Mouse (Mus musculus): ENCODE results near the gene Cfap46. TPM values are rescaled to one million over a fixed set of nuclear protein-coding genes. Genes with fewer than 3 reads are reported as not detected.

Gene Cfap46
- polyA plus RNA-seq, 1 experiment: 0.11 TPM

DNA sequence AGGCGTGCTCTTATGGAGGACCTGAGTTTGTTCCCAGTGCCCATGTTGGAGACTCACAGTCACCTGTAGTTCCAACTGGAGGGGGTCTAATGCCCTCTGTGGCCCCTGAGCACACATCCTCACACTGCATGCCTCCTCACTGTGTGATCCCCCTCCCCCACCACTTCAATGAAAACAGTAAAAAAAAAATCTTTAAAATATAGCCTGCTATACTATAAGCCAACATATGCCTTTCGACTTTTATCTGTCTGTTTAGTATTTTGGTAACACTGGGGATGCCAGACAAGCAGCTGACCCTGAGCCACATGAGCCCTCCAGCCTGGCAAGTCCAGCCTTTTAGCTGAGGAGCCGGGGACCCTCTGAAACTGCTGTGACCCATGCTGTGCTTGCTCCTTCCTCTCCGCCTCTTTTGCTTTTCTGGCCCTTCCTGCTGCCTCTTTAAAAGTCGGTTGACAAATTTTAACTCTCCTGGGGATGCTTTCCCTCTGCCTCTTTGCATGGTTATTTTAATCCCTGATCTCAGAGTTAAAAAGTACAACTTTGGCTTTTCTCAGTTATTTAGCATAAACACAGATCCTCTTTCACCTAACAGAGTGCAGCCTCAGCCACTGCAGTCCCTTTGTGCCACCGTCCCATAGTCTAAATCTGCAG, 18.2 kb upstream of the Cfap46 start:
- WGBS: 46% methylated on average over 6 of the region's 6 CpGs
- TF ChIP-seq POLR2A (IDR thresholded peaks at IDR 0.05; ENCODE audit: low read depth, low read length): no peak
- TF ChIP-seq CTCF (IDR thresholded peaks at IDR 0.05; ENCODE audit: extremely low read depth, insufficient read depth, insufficient read length, insufficient replicate concordance): no peak
- Histone ChIP-seq H3K4me3 (ENCODE audit: extremely low read depth, insufficient read depth, insufficient read length) (no peak overlapping the region), H3K36me3 (ENCODE audit: control insufficient read depth, insufficient read depth, low read length) (no peaks in the 10 kb centered on the region), H3K27me3 (ENCODE audit: control insufficient read depth, insufficient read depth, low read length) (no peaks in the 10 kb centered on the region), H3K27ac (ENCODE audit: insufficient read depth, low read length) (no peak overlapping the region), H3K4me1 (ENCODE audit: control insufficient read depth, insufficient read depth, insufficient read length) (no peaks in the 10 kb centered on the region)
- no peak for DNase-seq (ENCODE audit: low read depth in 1 of 2, low spot score in 2 of 2)

DNA sequence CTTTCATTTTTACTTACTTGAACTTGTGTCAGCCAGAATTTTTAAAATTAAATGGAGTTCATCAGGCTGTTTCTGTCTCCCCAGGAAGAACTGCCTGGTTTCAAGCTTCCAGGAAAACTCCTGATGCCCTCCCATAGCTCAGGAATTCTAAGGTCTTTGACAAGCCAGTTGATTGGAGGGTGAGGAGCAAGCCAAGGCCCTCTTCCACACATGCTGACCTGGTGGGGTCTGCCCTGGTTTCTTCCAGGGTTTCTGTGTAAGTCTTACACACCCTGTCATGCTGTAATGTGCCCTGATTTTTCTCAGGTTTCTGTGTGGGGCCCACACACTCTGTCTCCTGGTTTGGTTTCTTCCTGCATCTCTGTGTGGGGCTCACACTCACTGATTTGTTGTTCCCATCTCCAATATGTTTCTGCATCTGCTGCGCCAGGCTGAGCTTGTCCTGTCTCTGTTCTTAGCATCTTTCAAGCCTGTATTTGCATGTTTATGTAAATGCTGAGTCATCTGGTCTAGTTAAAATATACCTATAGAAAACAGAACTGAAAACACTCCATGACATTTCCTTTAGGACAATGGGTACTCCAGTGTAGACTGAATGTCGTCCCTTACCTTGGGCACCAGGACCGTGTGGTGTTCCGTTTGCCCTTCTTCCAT, 9.2 kb upstream of the Cfap46 start:
- no peak for DNase-seq (ENCODE audit: low read depth in 1 of 2, low spot score in 2 of 2)
- TF ChIP-seq CTCF (IDR thresholded peaks at IDR 0.05; ENCODE audit: extremely low read depth, insufficient read depth, insufficient read length, insufficient replicate concordance) (no peak), POLR2A (IDR thresholded peaks at IDR 0.05; ENCODE audit: low read depth, low read length) (no peak)
- Histone ChIP-seq H3K27me3 (ENCODE audit: control insufficient read depth, insufficient read depth, low read length) (no peaks in the 10 kb centered on the region), H3K4me1 (ENCODE audit: control insufficient read depth, insufficient read depth, insufficient read length) (no peaks in the 10 kb centered on the region), H3K27ac (ENCODE audit: insufficient read depth, low read length) (no peak overlapping the region), H3K36me3 (ENCODE audit: control insufficient read depth, insufficient read depth, low read length) (no peaks in the 10 kb centered on the region), H3K4me3 (ENCODE audit: extremely low read depth, insufficient read depth, insufficient read length) (no peak overlapping the region)
- WGBS: 93% methylated on average over 4 of the region's 4 CpGs

DNA sequence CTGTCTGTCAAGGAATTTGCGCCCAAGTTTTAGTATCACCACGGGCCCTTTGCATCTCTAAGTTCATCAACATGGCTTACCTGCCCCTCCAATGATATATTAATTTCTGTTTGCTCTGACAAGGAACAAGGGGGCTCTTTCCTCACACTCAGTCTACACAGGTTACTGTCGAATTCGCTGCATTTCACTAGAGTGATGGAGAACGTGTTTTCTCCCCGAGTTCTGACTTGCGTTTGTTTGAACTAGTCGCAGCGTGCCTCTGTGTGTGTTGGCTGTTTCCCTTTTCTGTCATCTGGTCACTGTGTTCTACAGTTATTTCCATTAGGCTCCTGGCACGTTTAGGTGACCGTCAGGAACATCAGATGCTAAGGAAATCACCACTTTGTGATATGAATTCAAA, 8.6 kb upstream of the Cfap46 start:
- H3K27me3 ChIP-seq (ENCODE audit: control insufficient read depth, insufficient read depth, low read length): no peaks in the 10 kb centered on the region
- no peak overlapping the region for H3K4me3 ChIP-seq (ENCODE audit: extremely low read depth, insufficient read depth, insufficient read length)
- no peaks in the 10 kb centered on the region for H3K36me3 ChIP-seq (ENCODE audit: control insufficient read depth, insufficient read depth, low read length)
- no peak for DNase-seq (ENCODE audit: low read depth in 1 of 2, low spot score in 2 of 2)
- WGBS: 85% methylated on average over 11 of the region's 11 CpGs
- H3K27ac ChIP-seq (ENCODE audit: insufficient read depth, low read length): no peak overlapping the region
- H3K4me1 ChIP-seq (ENCODE audit: control insufficient read depth, insufficient read depth, insufficient read length): no peaks in the 10 kb centered on the region
- TF ChIP-seq POLR2A (IDR thresholded peaks at IDR 0.05; ENCODE audit: low read depth, low read length): no peak
- no peak for TF ChIP-seq CTCF (IDR thresholded peaks at IDR 0.05; ENCODE audit: extremely low read depth, insufficient read depth, insufficient read length, insufficient replicate concordance)

DNA sequence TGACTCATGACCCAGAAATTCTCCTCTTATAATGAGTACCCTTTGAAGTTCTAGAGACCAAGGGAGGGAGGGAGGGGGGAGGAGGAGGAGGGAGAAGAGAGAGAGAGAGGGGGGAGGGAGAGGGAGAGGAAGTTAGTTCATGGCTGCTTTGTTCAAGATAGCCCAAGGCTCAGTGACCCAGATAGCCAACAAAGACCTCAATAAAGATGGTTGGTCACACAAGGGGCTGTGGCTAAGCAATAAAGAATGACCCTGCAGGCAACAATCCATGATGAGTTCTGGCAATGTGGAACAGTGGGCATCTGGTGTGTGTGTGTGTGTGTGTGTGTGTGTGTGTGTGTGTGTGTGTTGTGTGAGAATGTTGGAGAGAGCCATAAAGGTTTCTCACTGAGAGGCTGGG, 1.7 kb upstream of the Cfap46 start:
- DNase-seq (ENCODE audit: low read depth in 1 of 2, low spot score in 2 of 2): no peak
- no peaks in the 10 kb centered on the region for H3K27me3 ChIP-seq (ENCODE audit: control insufficient read depth, insufficient read depth, low read length)
- H3K27ac ChIP-seq (ENCODE audit: insufficient read depth, low read length): no peak overlapping the region
- no peak for TF ChIP-seq CTCF (IDR thresholded peaks at IDR 0.05; ENCODE audit: extremely low read depth, insufficient read depth, insufficient read length, insufficient replicate concordance)
- TF ChIP-seq POLR2A (IDR thresholded peaks at IDR 0.05; ENCODE audit: low read depth, low read length): no peak
- H3K4me1 ChIP-seq (ENCODE audit: control insufficient read depth, insufficient read depth, insufficient read length): peaks cover 6% of the 10 kb centered on the region; the same call in 1 of the 2 replicates
- H3K36me3 ChIP-seq (ENCODE audit: control insufficient read depth, insufficient read depth, low read length): no peaks in the 10 kb centered on the region
- H3K4me3 ChIP-seq (ENCODE audit: extremely low read depth, insufficient read depth, insufficient read length): no peak overlapping the region

DNA sequence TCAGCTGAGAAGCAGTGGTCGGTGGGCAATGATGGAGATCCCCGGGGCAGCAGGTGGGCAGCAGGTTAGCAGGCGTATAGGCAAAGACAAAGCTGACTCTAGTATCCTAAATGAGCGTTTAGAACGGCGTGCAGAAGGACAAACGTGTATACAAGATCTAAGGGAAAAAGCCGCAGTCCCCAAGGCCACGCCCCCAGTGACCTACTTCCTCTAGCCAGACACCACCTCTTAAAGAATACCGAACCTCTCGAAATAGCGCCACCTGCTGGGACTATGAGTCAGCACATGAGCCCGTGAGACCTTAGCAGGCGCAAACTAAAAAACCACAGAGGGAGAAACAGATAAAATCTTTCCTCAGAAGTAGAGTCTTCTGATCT, 924 bp upstream of the Cfap46 start:
- no peaks in the 10 kb centered on the region for H3K36me3 ChIP-seq (ENCODE audit: control insufficient read depth, insufficient read depth, low read length)
- H3K27me3 ChIP-seq (ENCODE audit: control insufficient read depth, insufficient read depth, low read length): no peaks in the 10 kb centered on the region
- WGBS: 1% methylated on average over 14 of the region's 14 CpGs

DNA sequence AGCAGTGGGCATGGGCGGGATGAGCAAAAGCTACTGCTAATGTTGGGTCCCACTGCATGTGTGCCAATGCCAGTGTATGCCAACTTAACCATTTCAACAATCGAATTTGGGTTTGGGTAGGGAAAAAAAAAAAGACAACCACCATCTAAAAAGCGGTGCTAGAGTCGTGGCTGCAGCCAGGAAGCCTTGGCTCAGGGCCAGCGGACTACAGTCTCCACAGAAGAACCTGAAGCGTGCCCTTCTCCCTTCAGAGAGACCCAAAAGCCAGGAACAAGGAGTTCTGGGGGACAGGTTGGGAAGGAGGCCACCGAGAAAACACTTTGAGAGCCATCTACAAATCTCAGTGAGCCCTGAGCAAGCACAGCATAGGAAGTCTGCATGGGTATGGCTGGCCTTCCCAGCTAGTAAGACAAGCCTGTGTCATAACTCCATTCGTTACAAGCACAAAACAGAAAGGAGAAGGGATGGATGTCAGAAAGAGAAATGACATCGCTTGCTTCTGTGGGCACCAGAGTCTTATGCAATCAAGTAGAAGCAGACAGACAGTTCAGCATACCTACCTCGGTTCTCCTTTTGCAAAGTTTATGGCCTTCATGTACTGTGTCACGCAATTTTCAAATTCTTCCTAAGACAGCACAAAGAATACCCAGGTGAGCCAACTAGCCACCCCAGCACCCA, 1.6 kb downstream of the Cfap46 start:
- Histone ChIP-seq H3K36me3 (ENCODE audit: control insufficient read depth, insufficient read depth, low read length) (no peaks in the 10 kb centered on the region), H3K27ac (ENCODE audit: insufficient read depth, low read length) (no peak overlapping the region), H3K4me1 (ENCODE audit: control insufficient read depth, insufficient read depth, insufficient read length) (peaks cover 6% of the 10 kb centered on the region; the same call in 1 of the 2 replicates), H3K27me3 (ENCODE audit: control insufficient read depth, insufficient read depth, low read length) (no peaks in the 10 kb centered on the region), H3K4me3 (ENCODE audit: extremely low read depth, insufficient read depth, insufficient read length) (no peak overlapping the region)
- no peak for DNase-seq (ENCODE audit: low read depth in 1 of 2, low spot score in 2 of 2)
- TF ChIP-seq POLR2A (IDR thresholded peaks at IDR 0.05; ENCODE audit: low read depth, low read length) (no peak), CTCF (IDR thresholded peaks at IDR 0.05; ENCODE audit: extremely low read depth, insufficient read depth, insufficient read length, insufficient replicate concordance) (no peak)
- 63% methylated on average over 11 of the region's 11 CpGs for WGBS

More for the DNA sequence above, 924 bp upstream of the Cfap46 start:
- Histone ChIP-seq H3K27ac (ENCODE audit: insufficient read depth, low read length) (0 out of 2 replicates have a peak overlapping the region, but pooled peaks have one; percentile 41), H3K4me1 (ENCODE audit: control insufficient read depth, insufficient read depth, insufficient read length) (peaks cover 6% of the 10 kb centered on the region; the same call in 1 of the 2 replicates), H3K4me3 (ENCODE audit: extremely low read depth, insufficient read depth, insufficient read length) (peak overlapping the region; percentile 60)
- peak; percentile 70 to 73 for DNase-seq (ENCODE audit: low read depth in 1 of 2, low spot score in 2 of 2)
- TF ChIP-seq CTCF (IDR thresholded peaks at IDR 0.05; ENCODE audit: extremely low read depth, insufficient read depth, insufficient read length, insufficient replicate concordance) (peak; percentile 50; the same call in 1 of the 2 replicates), POLR2A (IDR thresholded peaks at IDR 0.05; ENCODE audit: low read depth, low read length) (no peak)
